Mouse (Mus musculus) lung, adult 2 months (tissue): ENCODE data around the gene Ptk7.

Source experiments
- CTCF ChIP-seq: fragments of 200-500 bp; IDR thresholded peaks from 2 replicates; pipeline ENCODE4 v1.5.1; 2011; ENCODE audit warnings: mild to moderate bottlenecking, low read length, control low read depth; ENCODE audit not compliant: insufficient read depth
- POLR2A ChIP-seq: fragments of 200-500 bp; IDR thresholded peaks from 2 replicates; pipeline ENCODE4 v1.6.1; 2011; ENCODE audit warnings: low read depth, mild to moderate bottlenecking, control low read depth, low read length, borderline replicate concordance; ENCODE audit errors: extremely low read depth

DNA sequence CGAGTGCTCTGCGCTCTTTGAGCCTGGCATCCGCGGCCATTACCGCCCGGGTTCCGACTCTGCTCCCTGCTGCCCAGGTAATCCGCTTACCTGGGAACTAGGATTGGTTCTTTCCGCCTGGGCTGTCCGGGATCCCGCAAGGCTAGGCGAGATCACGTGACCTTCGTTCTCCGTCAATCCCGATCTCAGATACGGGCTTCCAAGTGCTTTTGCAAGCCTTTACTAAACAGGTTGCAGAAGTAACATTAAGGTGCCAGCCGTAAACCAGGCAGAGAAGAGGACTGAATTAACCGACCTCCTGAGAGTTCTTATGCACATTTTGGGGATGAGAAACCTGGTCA lies 17.0 kb upstream of the Ptk7 start:
- TF ChIP-seq POLR2A (no peak), CTCF (no peak)
